Mouse (Mus musculus): ENCODE results near the gene Adam6b.
A peak's percentile ranks its signal among the peaks of the same experiment; 100 is the strongest.
"Not testable (repeated sequence)": the region's sequence is repeated elsewhere in the genome, so short reads cannot be mapped to it uniquely, and the experiment has no call there.

Adam6b gene

GRCm38 (mm10) chr12:113489211-113489610, at the start of gene Adam6b:
Gene Adam6b (plus strand): TSS chr12:113489511.
- DNase-seq (ENCODE audit: low spot score in 2 of 2), result not testable (repeated sequence)

GRCm38 (mm10) chr12:113446061-113446460, 43.2 kb upstream of the Adam6b start:
- no peak for DNase-seq (ENCODE audit: low spot score in 2 of 2)

DNA sequence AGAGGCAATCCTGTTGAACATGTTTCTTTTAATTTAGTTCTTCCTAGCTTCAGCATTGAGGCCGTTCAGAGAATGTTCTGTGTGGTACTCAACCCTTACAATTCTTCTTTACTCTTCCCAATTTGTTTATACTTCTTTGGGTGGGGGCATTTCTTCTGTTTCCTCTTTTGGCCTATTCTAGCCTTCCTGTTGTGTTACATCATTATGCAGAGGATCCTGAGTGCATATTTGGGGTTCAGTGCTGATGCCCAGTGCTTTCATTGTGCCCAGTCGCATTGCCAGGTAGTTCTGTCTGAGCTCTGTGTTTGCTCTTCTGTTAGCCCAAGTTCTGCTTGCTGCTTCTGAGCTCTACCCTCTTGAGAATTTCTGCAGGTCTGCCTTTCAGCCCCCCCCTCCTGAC, 13.1 kb upstream of the Adam6b start:
- no peak for DNase-seq (ENCODE audit: low spot score in 2 of 2)

GRCm38 (mm10) chr12:113482147-113482546, 7.2 kb upstream of the Adam6b start:
- no peak for DNase-seq (ENCODE audit: low spot score in 2 of 2)

- no peak for DNase-seq (ENCODE audit: low spot score in 2 of 2)
These were observed 6.5 kb upstream of the Adam6b start for GRCm38 (mm10) chr12:113482661-113483389.

GRCm38 (mm10) chr12:113483492-113484162, 5.7 kb upstream of the Adam6b start:
- no peak for DNase-seq (ENCODE audit: low spot score in 2 of 2)

GRCm38 (mm10) chr12:113484971-113485485, 4.3 kb upstream of the Adam6b start:
- DNase-seq (ENCODE audit: low spot score in 2 of 2), result no peak

DNA sequence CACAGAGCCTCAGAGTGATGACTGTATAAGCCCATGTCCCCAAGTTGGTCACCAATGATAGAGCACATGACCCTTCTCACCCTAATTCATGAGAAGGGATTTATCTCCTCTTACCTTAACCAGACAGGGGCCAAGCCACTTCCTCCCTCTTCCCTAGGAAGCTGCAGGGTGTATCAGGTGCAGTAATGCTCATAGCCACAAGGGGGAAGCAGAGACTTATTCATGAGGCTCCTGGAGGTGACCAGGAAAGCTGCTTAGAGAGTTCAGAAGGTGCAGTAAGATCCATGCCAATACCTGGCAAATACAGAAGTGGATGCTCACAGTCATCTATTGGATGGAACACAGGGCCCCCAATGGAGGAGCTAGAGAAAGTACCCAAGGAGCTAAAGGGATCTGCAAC, 1.6 kb upstream of the Adam6b start:
- peak in 1 of 2 experiments; percentile 37 for DNase-seq (ENCODE audit: low spot score in 2 of 2)

DNA sequence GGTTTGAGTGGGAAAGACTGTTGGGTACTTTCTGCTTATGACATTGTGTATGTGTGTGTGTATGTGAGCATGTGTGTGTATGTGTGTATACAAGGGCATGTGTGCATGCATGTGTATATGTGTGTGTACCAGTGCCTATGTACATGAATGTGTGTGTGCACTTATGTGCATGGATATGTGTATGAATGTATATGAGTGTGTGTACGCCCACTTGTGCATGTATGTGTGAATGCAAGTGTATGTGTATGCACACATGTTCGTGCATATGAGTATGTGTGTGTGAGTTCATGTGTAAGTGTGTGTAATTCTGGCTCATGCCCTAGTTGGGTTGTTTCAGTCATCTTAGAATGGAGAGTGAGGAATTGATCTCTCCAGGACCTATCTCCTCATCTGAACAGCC, 36.6 kb downstream of the Adam6b start:
- no peak for DNase-seq (ENCODE audit: low spot score in 2 of 2)
